Mouse (Mus musculus) hindbrain, postnatal 0 days (tissue): ENCODE results near the gene Plcd4. TPM values are rescaled to one million over a fixed set of nuclear protein-coding genes. Genes with fewer than 3 reads are reported as not detected.

ENCODE experiments used
- ATAC-seq: fragments of 200-750 bp; cut with Nextera tagmentation; 2 replicates; pipeline ENCODE4 v1.8.0; 2017; ENCODE audit warnings: mild to moderate bottlenecking, moderate TSS enrichment, moderate library complexity
- DNase-seq: peaks from one replicate; pipeline ENCODE4 v3.0.0-alpha.2; 2015; ENCODE audit warnings: low spot score
- H3K27ac ChIP-seq: fragments of 300-500 bp; sonication (generic); 2 replicates; pipeline ENCODE4 v1.5.1; 2014; ENCODE audit warnings: mild to moderate bottlenecking
- H3K27me3 ChIP-seq: fragments of 300-500 bp; sonication (generic); 2 replicates; pipeline ENCODE4 v1.6.1; 2014; ENCODE audit warnings: low read length, mixed read lengths; ENCODE audit not compliant: insufficient read depth
- H3K36me3 ChIP-seq: fragments of 300-500 bp; sonication (generic); 2 replicates; pipeline ENCODE4 v1.6.1; 2014; ENCODE audit warnings: low read length, mixed read lengths; ENCODE audit not compliant: insufficient read depth
- H3K4me1 ChIP-seq: fragments of 300-500 bp; sonication (generic); 2 replicates; pipeline ENCODE4 v1.6.1; 2014; ENCODE audit warnings: antibody characterized with exemption, low read length, mixed read lengths; ENCODE audit not compliant: insufficient read depth
- H3K4me2 ChIP-seq: fragments of 300-500 bp; sonication (generic); 2 replicates; pipeline ENCODE4 v1.6.1; 2014; ENCODE audit warnings: low read depth, mild to moderate bottlenecking, low read length, moderate library complexity, mixed read lengths
- H3K4me3 ChIP-seq: fragments of 300-500 bp; sonication (generic); 2 replicates; pipeline ENCODE4 v1.5.1; 2014; ENCODE audit warnings: low read length
- H3K9ac ChIP-seq: fragments of 300-500 bp; sonication (generic); replicated peaks from 2 replicates; pipeline ENCODE4 v1.6.1; 2014; ENCODE audit warnings: mild to moderate bottlenecking, low read length, moderate library complexity, mixed read lengths
- H3K9me3 ChIP-seq: fragments of 300-500 bp; sonication (generic); 2 replicates; pipeline ENCODE4 v1.6.1; 2016; ENCODE audit warnings: low read length, mixed read lengths
- CTCF ChIP-seq: IDR thresholded peaks from 2 replicates; pipeline ENCODE4 v1.5.1; 2016; ENCODE audit warnings: antibody characterized with exemption, control low read depth, low read depth
- WGBS: fragments of 180-500 bp; shearing (Covaris S2); extraction: QIAGEN DNeasy Blood & Tissue Kit; methylation state at CpG from one replicate; pipeline ENCODE4 v1.1.7; 2014; 5-methylcytosine and 5-hydroxymethylcytosine counted together
- microRNA-seq, 2 experiments: library from miRNA; unstranded; fragments of <30 nt; microRNA quantifications; one replicate each; pipeline ENCODE4; 2016
- polyA plus RNA-seq: library from polyadenylated mRNA; unstranded; fragments of >200 nt; fragmentation: Nextera tagmentation; extraction: Ambion mirVana; gene quantifications from 2 replicates; pipeline ENCODE4 v1.2.1, GENCODE M21; 2015
- total RNA-seq: library from RNA; depleted of rRNA; stranded (reverse); fragments of >200 nt; gene quantifications from 2 replicates; pipeline ENCODE4 v1.2.3, GENCODE M21; 2014; rRNA removed

The Plcd4 gene
- total and polyA plus RNA-seq, 2 experiments from 2014 or later, result 8.7 to 11.0 TPM

- no peaks in the 10 kb centered on the region for H3K9me3 ChIP-seq
- H3K9ac ChIP-seq, result peak overlapping the region; percentile 70
- peak; percentile 80 for ATAC-seq
- H3K27ac ChIP-seq, result peak overlapping the region; percentile 77
- peak overlapping the region; percentile 60 for H3K4me3 ChIP-seq
- H3K27me3 ChIP-seq, result no peaks in the 10 kb centered on the region
- TF ChIP-seq CTCF, result no peak
- no peak for DNase-seq
- H3K36me3 ChIP-seq, result peaks cover 10% of the 10 kb centered on the region; the same call in 1 of the 2 replicates
- H3K4me2 ChIP-seq, result peak overlapping the region; percentile 93
- H3K4me1 ChIP-seq, result peaks cover 15% of the 10 kb centered on the region
- WGBS, result 7% methylated on average over 26 of the region's 26 CpGs
Observed at GRCm38 (mm10) chr1:74600501-74601266, 58.0 kb downstream of the Plcd4 start.

GRCm38 (mm10) chr1:74601267-74601962 is 58.7 kb downstream of the Plcd4 start, which contains the start of the genes Rnf25 and Stk36:
Rnf25 (minus strand) TSS chr1:74601397.
Stk36 (plus strand) TSS chr1:74601445.
- WGBS, result 10% methylated on average over 25 of the region's 25 CpGs

More at GRCm38 (mm10) chr1:74601267-74601962, 58.7 kb downstream of the Plcd4 start, which contains the start of the genes Rnf25 and Stk36:
- Histone ChIP-seq H3K4me2 (peak within 1 kb of the TSS; percentile 93), H3K27ac (peak within 1 kb of the TSS; percentile 77), H3K9ac (peak within 1 kb of the TSS; percentile 70), H3K9me3 (no peaks in the 10 kb centered on the region), H3K4me1 (peaks cover 15% of the 10 kb centered on the region), H3K36me3 (peaks cover 8% of the 10 kb centered on the region; the same call in 1 of the 2 replicates), H3K27me3 (no peaks in the 10 kb centered on the region), H3K4me3 (peak within 1 kb of the TSS; percentile 60)
- DNase-seq (peak; percentile 94), ATAC-seq (peak; percentile 92)
- TF ChIP-seq CTCF, result no peak

Small RNA genes within 50 kb of the gene (microRNA-seq; reads per million reads assigned to microRNA genes)
- gene Gm25035, result 0 reads per million in 2 experiments

Other genes starting within 250 kb of the Plcd4 start
- 16.4 and 17.5 TPM in 2 replicates for gene Tmbim1, start 237.3 kb upstream of the Plcd4 start, total RNA-seq
- gene Tmbim1, start 237.3 kb upstream of the Plcd4 start, polyA plus RNA-seq, result 14.8 and 16.5 TPM in 2 replicates
- 0.75 and 1.9 TPM in 2 replicates for gene Catip, start 180.8 kb upstream of the Plcd4 start, total RNA-seq
- 1.8 and 2.6 TPM in 2 replicates for gene Catip, start 180.8 kb upstream of the Plcd4 start, polyA plus RNA-seq
- gene Slc11a1, start 167.7 kb upstream of the Plcd4 start, total RNA-seq, result 3.6 and 10.6 TPM in 2 replicates
- gene Slc11a1, start 167.7 kb upstream of the Plcd4 start, polyA plus RNA-seq, result 2.3 and 2.9 TPM in 2 replicates
- 35.7 and 38.4 TPM in 2 replicates for gene Ctdsp1, start 151.4 kb upstream of the Plcd4 start, total RNA-seq
- gene Ctdsp1, start 151.4 kb upstream of the Plcd4 start, polyA plus RNA-seq, result 17.9 and 18.2 TPM in 2 replicates
- gene Vil1, start 133.5 kb upstream of the Plcd4 start, total RNA-seq, result 0.26 TPM in 1 of 2 replicates, not detected in the other
- 0.14 and 0.18 TPM in 2 replicates for gene Vil1, start 133.5 kb upstream of the Plcd4 start, polyA plus RNA-seq
- gene Cnot9, start 36.8 kb upstream of the Plcd4 start, total RNA-seq, result 30.3 and 36.7 TPM in 2 replicates
- 45.4 and 46.0 TPM in 2 replicates for gene Cnot9, start 36.8 kb upstream of the Plcd4 start, polyA plus RNA-seq
- 13.0 and 25.3 TPM in 2 replicates for gene Usp37, start 1.4 kb downstream of the Plcd4 start, total RNA-seq
- 17.4 and 21.3 TPM in 2 replicates for gene Usp37, start 1.4 kb downstream of the Plcd4 start, polyA plus RNA-seq
- gene Zfp142, start 45.4 kb downstream of the Plcd4 start, total RNA-seq, result 13.3 and 15.1 TPM in 2 replicates
- gene Zfp142, start 45.4 kb downstream of the Plcd4 start, polyA plus RNA-seq, result 5.4 and 5.9 TPM in 2 replicates
- gene Bcs1l, start 45.4 kb downstream of the Plcd4 start, total RNA-seq, result 15.2 and 29.9 TPM in 2 replicates
- gene Bcs1l, start 45.4 kb downstream of the Plcd4 start, polyA plus RNA-seq, result 12.3 and 14.4 TPM in 2 replicates
- 64.1 and 77.7 TPM in 2 replicates for gene Rnf25, start 58.5 kb downstream of the Plcd4 start, total RNA-seq
- 45.8 and 50.0 TPM in 2 replicates for gene Rnf25, start 58.5 kb downstream of the Plcd4 start, polyA plus RNA-seq
- 8.3 and 10.9 TPM in 2 replicates for gene Stk36, start 58.6 kb downstream of the Plcd4 start, total RNA-seq
- 9.4 and 9.6 TPM in 2 replicates for gene Stk36, start 58.6 kb downstream of the Plcd4 start, polyA plus RNA-seq
- 25.8 and 32.9 TPM in 2 replicates for gene Ttll4, start 118.9 kb downstream of the Plcd4 start, total RNA-seq
- 3.2 and 4.0 TPM in 2 replicates for gene Ttll4, start 118.9 kb downstream of the Plcd4 start, polyA plus RNA-seq
- gene Cyp27a1, start 170.7 kb downstream of the Plcd4 start, total RNA-seq, result 0.79 and 2.8 TPM in 2 replicates
- 3.0 and 3.2 TPM in 2 replicates for gene Cyp27a1, start 170.7 kb downstream of the Plcd4 start, polyA plus RNA-seq
- gene Prkag3, start 206.3 kb downstream of the Plcd4 start, total RNA-seq, result not detected in 2 replicates
- not detected in 2 replicates for gene Prkag3, start 206.3 kb downstream of the Plcd4 start, polyA plus RNA-seq
- 5.9 and 11.2 TPM in 2 replicates for gene Wnt6, start 229.0 kb downstream of the Plcd4 start, total RNA-seq
- gene Wnt6, start 229.0 kb downstream of the Plcd4 start, polyA plus RNA-seq, result 6.7 and 7.4 TPM in 2 replicates
- 1.8 and 2.7 TPM in 2 replicates for gene Wnt10a, start 248.6 kb downstream of the Plcd4 start, total RNA-seq
- 0.48 and 0.68 TPM in 2 replicates for gene Wnt10a, start 248.6 kb downstream of the Plcd4 start, polyA plus RNA-seq